Mouse (Mus musculus) liver, postnatal 0 days (tissue): ENCODE results near the gene Dact3.

Experiments
- CTCF ChIP-seq: sonication (generic); IDR thresholded peaks from 2 replicates; pipeline ENCODE4 v1.5.1; 2016; ENCODE audit warnings: antibody characterized with exemption, low read depth
- EP300 ChIP-seq: IDR thresholded peaks from 2 replicates; pipeline ENCODE4 v1.6.1; 2016; ENCODE audit warnings: antibody characterized with exemption, low read depth, mild to moderate bottlenecking

- TF ChIP-seq CTCF (no peak), EP300 (no peak)
These were observed 19.2 kb downstream of the Dact3 start for GRCm38 (mm10) chr7:16894279-16894678.
